Mouse (Mus musculus) myocyte (in vitro differentiated cells): Measurements from ENCODE around the gene Atn1.

Experiments
- E2F4 ChIP-seq: IDR thresholded peaks from one replicate; pipeline ENCODE4 v1.6.1; 2011; ENCODE audit warnings: mild to moderate bottlenecking, control low read depth, moderate library complexity; ENCODE audit not compliant: insufficient read depth
- MAX ChIP-seq: IDR thresholded peaks from one replicate; pipeline ENCODE4 v1.6.1; 2011; ENCODE audit warnings: low read depth, mild to moderate bottlenecking, control low read depth
- POLR2A ChIP-seq: IDR thresholded peaks from one replicate; pipeline ENCODE4 v1.6.1; 2011; ENCODE audit warnings: low read depth, mild to moderate bottlenecking, control low read depth, moderate library complexity; ENCODE audit not compliant: insufficient read length

GRCm38 (mm10) chr6:124780917-124781316, 24.6 kb upstream of the Atn1 start:
- TF ChIP-seq MAX (no peak), POLR2A (no peak), E2F4 (no peak)
